Mouse (Mus musculus) lung, adult 2 months (tissue): Measurements from ENCODE around the gene Usf1.

Source experiments
- CTCF ChIP-seq: fragments of 200-500 bp; IDR thresholded peaks from 2 replicates; pipeline ENCODE4 v1.5.1; 2011; ENCODE audit warnings: mild to moderate bottlenecking, low read length, control low read depth; ENCODE audit not compliant: insufficient read depth
- POLR2A ChIP-seq: fragments of 200-500 bp; IDR thresholded peaks from 2 replicates; pipeline ENCODE4 v1.6.1; 2011; ENCODE audit warnings: low read depth, mild to moderate bottlenecking, control low read depth, low read length, borderline replicate concordance; ENCODE audit errors: extremely low read depth

DNA sequence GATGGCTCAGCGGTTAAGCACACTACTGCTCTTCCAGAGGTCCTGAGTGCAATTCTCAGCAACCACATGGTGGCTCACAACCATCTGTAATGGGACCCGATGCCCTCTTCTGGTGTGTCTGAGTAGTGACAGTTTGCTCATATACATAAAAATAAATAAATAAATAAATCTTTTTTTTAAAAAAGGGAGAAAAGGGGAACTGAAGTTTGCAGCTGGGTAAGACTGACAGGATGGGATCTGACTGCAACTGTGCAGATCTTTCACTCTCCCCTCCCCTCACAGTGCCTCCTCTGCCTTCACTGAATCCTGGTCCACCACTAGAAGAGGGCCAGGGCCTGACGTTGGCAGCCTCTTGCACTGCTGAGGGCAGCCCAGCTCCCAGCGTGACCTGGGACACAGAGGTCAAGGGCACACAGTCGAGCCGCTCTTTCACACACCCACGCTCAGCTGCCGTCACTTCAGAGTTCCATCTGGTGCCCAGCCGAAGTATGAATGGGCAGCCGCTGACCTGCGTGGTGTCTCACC is 29.0 kb upstream of the Usf1 start:
- TF ChIP-seq CTCF: no peak
- no peak for TF ChIP-seq POLR2A
